Mouse (Mus musculus) G1E (cell line): ENCODE measurements around the gene Dalrd3. TPM values are rescaled to one million over a fixed set of nuclear protein-coding genes. Genes with fewer than 3 reads are reported as not detected.

Experiments used
- ATAC-seq: 2 replicates; pipeline ENCODE4 v1.8.0; 2016; ENCODE audit warnings: mild to moderate bottlenecking; ENCODE audit not compliant: insufficient number of reproducible peaks, poor library complexity, low FRiP score, severe bottlenecking; ENCODE audit errors: extremely low read depth
- DNase-seq: peaks from one replicate; pipeline ENCODE4 v3.0.0; 2012; ENCODE audit warnings: low spot score
- H3K27me3 ChIP-seq: 2 replicates; pipeline ENCODE4 v1.6.1; 2012; ENCODE audit warnings: mild to moderate bottlenecking, low read length, inconsistent platforms; ENCODE audit not compliant: insufficient read depth
- H3K36me3 ChIP-seq: replicated peaks from 2 replicates; pipeline ENCODE3; 2012; ENCODE audit warnings: mild to moderate bottlenecking, inconsistent platforms
- H3K4me1 ChIP-seq: 2 replicates; pipeline ENCODE4 v1.6.1; 2012; ENCODE audit warnings: low read depth, low read length, inconsistent platforms, mixed read lengths; ENCODE audit not compliant: insufficient read depth
- H3K4me3 ChIP-seq: 2 replicates; pipeline ENCODE4 v1.5.1; 2012; ENCODE audit warnings: low read depth, mild to moderate bottlenecking, inconsistent platforms, low read length, moderate library complexity, mixed read lengths
- H3K9me3 ChIP-seq: replicated peaks from 2 replicates; pipeline ENCODE4 v1.6.1; 2012; ENCODE audit warnings: inconsistent platforms
- CTCF ChIP-seq: IDR thresholded peaks from 2 replicates; pipeline ENCODE4 v1.5.1; 2012; ENCODE audit warnings: low read depth, low read length, inconsistent platforms, mixed read lengths
- GATA1 ChIP-seq: IDR thresholded peaks from 2 replicates; pipeline ENCODE4 v1.6.1; 2012; ENCODE audit warnings: borderline replicate concordance, low read length, inconsistent platforms, mixed read lengths
- GATA2 ChIP-seq: IDR thresholded peaks from 2 replicates; pipeline ENCODE4 v1.6.1; 2012; ENCODE audit warnings: low read depth, low read length, inconsistent platforms, borderline replicate concordance
- POLR2AphosphoS5 ChIP-seq: IDR thresholded peaks from 2 replicates; pipeline ENCODE4 v1.6.1; 2012; ENCODE audit warnings: low read depth, low read length, inconsistent platforms; ENCODE audit not compliant: insufficient replicate concordance
- TAL1 ChIP-seq: conservative IDR thresholded peaks from 2 replicates; pipeline ENCODE4 v1.6.1; 2012; ENCODE audit warnings: low read depth, low read length, inconsistent platforms, mixed read lengths
- polyA plus RNA-seq: library from polyadenylated mRNA; stranded (reverse); fragments of >175 nt; gene quantifications from 2 replicates; pipeline ENCODE4 v1.2.3, GENCODE M21; 2012
- total RNA-seq, 2 experiments: library from RNA; stranded (forward) in 1 of 2; stranded (reverse) in 1 of 2; fragments of 200-1000 nt in 1 of 2; fragments of >200 nt in 1 of 2; fragmentation: Nextera tagmentation in 1 of 2; gene quantifications; 2 replicates each; pipeline ENCODE4 v1.2.3; 2014 to 2017

The Dalrd3 gene
- total and polyA plus RNA-seq, 3 experiments = 48.3 to 121 (median 49.1) TPM

DNA sequence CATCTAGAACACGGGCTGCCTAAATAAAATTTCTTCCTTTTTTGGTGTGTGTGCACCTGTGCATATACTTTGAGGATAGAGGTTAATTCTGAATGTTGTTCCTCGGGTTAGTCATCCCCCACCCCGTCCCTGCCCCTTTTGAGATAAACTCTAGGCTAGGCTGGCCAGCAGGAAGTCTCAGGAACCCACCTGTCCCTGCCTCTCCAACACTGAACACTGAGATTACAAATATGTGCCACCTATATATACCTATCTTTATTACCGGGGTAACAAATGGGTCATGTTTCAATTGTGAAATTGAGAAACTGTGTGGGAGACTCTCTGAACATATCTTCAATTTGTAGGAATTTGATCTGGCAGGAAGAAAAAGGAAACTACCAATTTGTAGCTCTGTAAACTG is 39.2 kb downstream of the Dalrd3 start:
- TF ChIP-seq TAL1 (no peak), GATA1 (no peak), CTCF (no peak), GATA2 (no peak), POLR2AphosphoS5 (no peak)
- Histone ChIP-seq H3K36me3 (peaks cover 98% of the 10 kb centered on the region), H3K27me3 (no peaks in the 10 kb centered on the region), H3K4me1 (peaks cover 18% of the 10 kb centered on the region), H3K4me3 (no peak overlapping the region), H3K9me3 (no peaks in the 10 kb centered on the region)
- ATAC-seq = no peak
- no peak for DNase-seq

GRCm38 (mm10) chr9:108611488-108611887 is 41.8 kb downstream of the Dalrd3 start:
- no peak overlapping the region for H3K4me3 ChIP-seq
- H3K4me1 ChIP-seq = peaks cover 18% of the 10 kb centered on the region
- TF ChIP-seq TAL1 (no peak), GATA1 (no peak), CTCF (no peak), POLR2AphosphoS5 (no peak), GATA2 (no peak)
- H3K27me3 ChIP-seq = no peaks in the 10 kb centered on the region
- H3K36me3 ChIP-seq = peaks cover 100% of the 10 kb centered on the region
- DNase-seq (no peak), ATAC-seq (no peak)
- no peaks in the 10 kb centered on the region for H3K9me3 ChIP-seq

GRCm38 (mm10) chr9:108617301-108617700 is 47.6 kb downstream of the Dalrd3 start:
- H3K4me3 ChIP-seq = no peak overlapping the region
- no peak for TF ChIP-seq POLR2AphosphoS5
- TF ChIP-seq CTCF = no peak
- no peak for TF ChIP-seq GATA2
- TF ChIP-seq TAL1 = no peak
- TF ChIP-seq GATA1 = no peak
- DNase-seq (no peak), ATAC-seq (no peak)
- 0 out of 2 replicates have a peak, but pooled peaks cover 5% of the 10 kb centered on the region for H3K4me1 ChIP-seq
- H3K27me3 ChIP-seq = no peaks in the 10 kb centered on the region
- H3K9me3 ChIP-seq = no peaks in the 10 kb centered on the region
- H3K36me3 ChIP-seq = peaks cover 96% of the 10 kb centered on the region

Other genes with a start within 250 kb of the Dalrd3 start
- gene Gpx1, start 231.0 kb upstream of the Dalrd3 start, total RNA-seq (2014; fragmentation: Nextera tagmentation) = 1,641 and 1,695 TPM in 2 replicates
- gene Gpx1, start 231.0 kb upstream of the Dalrd3 start, total RNA-seq (2017) = 1,228 and 1,354 TPM in 2 replicates
- 470 and 543 TPM in 2 replicates for gene Gpx1, start 231.0 kb upstream of the Dalrd3 start, polyA plus RNA-seq
- gene Usp4, start 222.0 kb upstream of the Dalrd3 start, total RNA-seq (2014; fragmentation: Nextera tagmentation) = 126 and 131 TPM in 2 replicates
- 76.5 and 78.6 TPM in 2 replicates for gene Usp4, start 222.0 kb upstream of the Dalrd3 start, total RNA-seq (2017)
- 60.8 and 97.3 TPM in 2 replicates for gene Usp4, start 222.0 kb upstream of the Dalrd3 start, polyA plus RNA-seq
- gene 1700102P08Rik, start 177.1 kb upstream of the Dalrd3 start, total RNA-seq (2014; fragmentation: Nextera tagmentation) = not detected in 2 replicates
- gene 1700102P08Rik, start 177.1 kb upstream of the Dalrd3 start, total RNA-seq (2017) = 0.44 and 1.3 TPM in 2 replicates
- gene 1700102P08Rik, start 177.1 kb upstream of the Dalrd3 start, polyA plus RNA-seq = 0.29 and 0.81 TPM in 2 replicates
- gene Ccdc36, start 141.4 kb upstream of the Dalrd3 start, total RNA-seq (2014; fragmentation: Nextera tagmentation) = not detected in 2 replicates
- gene Ccdc36, start 141.4 kb upstream of the Dalrd3 start, total RNA-seq (2017) = 0.22 TPM in 1 of 2 replicates, not detected in the other
- gene Ccdc36, start 141.4 kb upstream of the Dalrd3 start, polyA plus RNA-seq = not detected in 2 replicates
- gene BC048562, start 133.4 kb upstream of the Dalrd3 start, total RNA-seq (2014; fragmentation: Nextera tagmentation) = not detected in 2 replicates
- gene BC048562, start 133.4 kb upstream of the Dalrd3 start, total RNA-seq (2017) = 0.22 TPM in 1 of 2 replicates, not detected in the other
- gene BC048562, start 133.4 kb upstream of the Dalrd3 start, polyA plus RNA-seq = 0.08 TPM in 1 of 2 replicates, not detected in the other
- gene Ccdc71, start 109.4 kb upstream of the Dalrd3 start, total RNA-seq (2014; fragmentation: Nextera tagmentation) = 52.4 and 53.0 TPM in 2 replicates
- gene Ccdc71, start 109.4 kb upstream of the Dalrd3 start, total RNA-seq (2017) = 20.3 and 22.3 TPM in 2 replicates
- gene Ccdc71, start 109.4 kb upstream of the Dalrd3 start, polyA plus RNA-seq = 24.1 and 25.6 TPM in 2 replicates
- 14.7 and 21.2 TPM in 2 replicates for gene Klhdc8b, start 108.3 kb upstream of the Dalrd3 start, total RNA-seq (2014; fragmentation: Nextera tagmentation)
- gene Klhdc8b, start 108.3 kb upstream of the Dalrd3 start, total RNA-seq (2017) = 52.8 and 63.1 TPM in 2 replicates
- 112 and 116 TPM in 2 replicates for gene Klhdc8b, start 108.3 kb upstream of the Dalrd3 start, polyA plus RNA-seq
- gene Lamb2, start 90.2 kb upstream of the Dalrd3 start, total RNA-seq (2014; fragmentation: Nextera tagmentation) = 0.15 TPM in 1 of 2 replicates, not detected in the other
- 0.11 and 0.17 TPM in 2 replicates for gene Lamb2, start 90.2 kb upstream of the Dalrd3 start, total RNA-seq (2017)
- gene Lamb2, start 90.2 kb upstream of the Dalrd3 start, polyA plus RNA-seq = 0.07 TPM in 2 replicates
- gene Usp19, start 79.3 kb upstream of the Dalrd3 start, total RNA-seq (2014; fragmentation: Nextera tagmentation) = 70.6 and 197 TPM in 2 replicates
- gene Usp19, start 79.3 kb upstream of the Dalrd3 start, total RNA-seq (2017) = 41.3 and 44.7 TPM in 2 replicates
- gene Usp19, start 79.3 kb upstream of the Dalrd3 start, polyA plus RNA-seq = 87.7 and 102 TPM in 2 replicates
- 320 and 349 TPM in 2 replicates for gene Qars, start 62.2 kb upstream of the Dalrd3 start, total RNA-seq (2014; fragmentation: Nextera tagmentation)
- 196 and 201 TPM in 2 replicates for gene Qars, start 62.2 kb upstream of the Dalrd3 start, total RNA-seq (2017)
- 138 and 248 TPM in 2 replicates for gene Qars, start 62.2 kb upstream of the Dalrd3 start, polyA plus RNA-seq
- gene Qrich1, start 53.1 kb upstream of the Dalrd3 start, total RNA-seq (2014; fragmentation: Nextera tagmentation) = 179 and 214 TPM in 2 replicates
- 150 and 161 TPM in 2 replicates for gene Qrich1, start 53.1 kb upstream of the Dalrd3 start, total RNA-seq (2017)
- 99.7 and 143 TPM in 2 replicates for gene Qrich1, start 53.1 kb upstream of the Dalrd3 start, polyA plus RNA-seq
- gene Impdh2, start 9.6 kb upstream of the Dalrd3 start, total RNA-seq (2014; fragmentation: Nextera tagmentation) = 145 and 154 TPM in 2 replicates
- gene Impdh2, start 9.6 kb upstream of the Dalrd3 start, total RNA-seq (2017) = 247 and 299 TPM in 2 replicates
- 167 and 176 TPM in 2 replicates for gene Impdh2, start 9.6 kb upstream of the Dalrd3 start, polyA plus RNA-seq
- 25.6 and 31.8 TPM in 2 replicates for gene Ndufaf3, start 2.5 kb upstream of the Dalrd3 start, total RNA-seq (2014; fragmentation: Nextera tagmentation)
- 16.9 and 29.4 TPM in 2 replicates for gene Ndufaf3, start 2.5 kb upstream of the Dalrd3 start, total RNA-seq (2017)
- gene Ndufaf3, start 2.5 kb upstream of the Dalrd3 start, polyA plus RNA-seq = 11.7 and 17.7 TPM in 2 replicates
- gene Wdr6, start 8.9 kb downstream of the Dalrd3 start, total RNA-seq (2014; fragmentation: Nextera tagmentation) = 22.6 and 27.6 TPM in 2 replicates
- gene Wdr6, start 8.9 kb downstream of the Dalrd3 start, total RNA-seq (2017) = 36.3 and 39.2 TPM in 2 replicates
- 16.9 and 30.0 TPM in 2 replicates for gene Wdr6, start 8.9 kb downstream of the Dalrd3 start, polyA plus RNA-seq
- gene P4htm, start 27.8 kb downstream of the Dalrd3 start, total RNA-seq (2014; fragmentation: Nextera tagmentation) = 1.7 and 1.9 TPM in 2 replicates
- 2.0 and 2.6 TPM in 2 replicates for gene P4htm, start 27.8 kb downstream of the Dalrd3 start, total RNA-seq (2017)
- gene P4htm, start 27.8 kb downstream of the Dalrd3 start, polyA plus RNA-seq = 5.4 and 5.7 TPM in 2 replicates
- gene Arih2, start 79.5 kb downstream of the Dalrd3 start, total RNA-seq (2014; fragmentation: Nextera tagmentation) = 77.4 and 83.1 TPM in 2 replicates
- 86.9 and 91.4 TPM in 2 replicates for gene Arih2, start 79.5 kb downstream of the Dalrd3 start, total RNA-seq (2017)
- 146 and 153 TPM in 2 replicates for gene Arih2, start 79.5 kb downstream of the Dalrd3 start, polyA plus RNA-seq
- 17.4 and 17.8 TPM in 2 replicates for gene Slc25a20, start 92.2 kb downstream of the Dalrd3 start, total RNA-seq (2014; fragmentation: Nextera tagmentation)
- 30.3 TPM in 2 replicates for gene Slc25a20, start 92.2 kb downstream of the Dalrd3 start, total RNA-seq (2017)
- gene Slc25a20, start 92.2 kb downstream of the Dalrd3 start, polyA plus RNA-seq = 5.5 and 7.7 TPM in 2 replicates
- gene Prkar2a, start 119.4 kb downstream of the Dalrd3 start, total RNA-seq (2014; fragmentation: Nextera tagmentation) = not detected in 2 replicates
- 0.29 and 0.38 TPM in 2 replicates for gene Prkar2a, start 119.4 kb downstream of the Dalrd3 start, total RNA-seq (2017)
- 0.19 TPM in 1 of 2 replicates, not detected in the other for gene Prkar2a, start 119.4 kb downstream of the Dalrd3 start, polyA plus RNA-seq
- gene Ip6k2, start 213.9 kb downstream of the Dalrd3 start, total RNA-seq (2014; fragmentation: Nextera tagmentation) = 39.0 and 43.0 TPM in 2 replicates
- 35.7 and 43.8 TPM in 2 replicates for gene Ip6k2, start 213.9 kb downstream of the Dalrd3 start, total RNA-seq (2017)
- gene Ip6k2, start 213.9 kb downstream of the Dalrd3 start, polyA plus RNA-seq = 29.4 and 33.6 TPM in 2 replicates
- 4.7 and 6.3 TPM in 2 replicates for gene Nckipsd, start 238.5 kb downstream of the Dalrd3 start, total RNA-seq (2014; fragmentation: Nextera tagmentation)
- gene Nckipsd, start 238.5 kb downstream of the Dalrd3 start, total RNA-seq (2017) = 4.1 and 5.2 TPM in 2 replicates
- 5.6 and 8.3 TPM in 2 replicates for gene Nckipsd, start 238.5 kb downstream of the Dalrd3 start, polyA plus RNA-seq